Mouse (Mus musculus) small intestine, adult 2 months (tissue): ENCODE results near the gene Olfr1274-ps.
"Not testable (repeated sequence)": the region's sequence is repeated elsewhere in the genome, so short reads cannot be mapped to it uniquely, and the experiment has no call there.

ENCODE experiments used
- CTCF ChIP-seq: fragments of 200-500 bp; IDR thresholded peaks from 2 replicates; pipeline ENCODE4 v1.5.1; 2012; ENCODE audit warnings: low read depth, mild to moderate bottlenecking, control low read depth, inconsistent platforms, low read length, moderate library complexity, mixed read lengths; ENCODE audit not compliant: insufficient replicate concordance, insufficient read length; ENCODE audit errors: extremely low read depth
- POLR2A ChIP-seq: fragments of 200-500 bp; IDR thresholded peaks from 2 replicates; pipeline ENCODE4 v1.6.1; 2012; ENCODE audit warnings: low read depth, mild to moderate bottlenecking, control low read depth, inconsistent platforms, low read length, moderate library complexity

DNA sequence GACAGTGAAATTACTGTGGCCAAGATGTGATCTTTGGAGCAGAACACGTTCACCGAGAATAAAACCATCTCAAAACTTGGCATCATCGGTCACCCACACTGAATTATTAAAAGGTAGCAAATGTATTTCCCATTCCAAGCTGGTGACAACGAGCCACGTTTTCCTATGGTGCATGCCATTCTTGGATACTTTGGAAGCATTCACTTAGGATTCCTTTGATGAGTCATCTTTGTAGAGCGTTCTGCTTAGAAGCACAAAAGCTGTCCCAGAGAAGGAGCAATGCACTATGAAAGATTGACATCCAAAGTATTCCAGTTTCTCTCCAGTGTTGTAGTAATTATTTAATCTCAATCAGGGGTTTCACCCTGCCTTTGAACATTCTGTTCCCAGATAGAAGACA is 23.8 kb downstream of the Olfr1274-ps start:
- TF ChIP-seq CTCF, POLR2A: not testable (repeated sequence)
